Mouse (Mus musculus): ENCODE measurements around the gene Il21.

Gene Il21

DNA sequence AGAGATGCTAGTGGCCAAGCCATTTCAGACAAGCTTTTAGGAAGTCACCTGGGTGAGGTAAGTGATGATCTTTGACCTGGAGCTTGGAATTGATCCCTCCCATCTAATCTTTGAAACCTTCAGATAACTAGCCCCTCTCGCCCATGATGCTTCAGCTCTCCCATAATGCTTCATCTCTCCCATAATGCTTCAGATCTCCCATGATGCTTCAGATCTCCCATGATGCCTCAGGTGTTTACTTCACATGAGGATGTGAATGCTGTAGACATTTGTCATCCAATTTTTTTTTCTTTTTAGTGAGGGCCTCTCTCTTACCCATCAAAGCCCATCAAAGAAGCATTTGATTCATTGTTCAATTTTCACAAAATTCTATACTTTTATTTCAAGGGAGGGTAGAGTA lies 46.9 kb downstream of the Il21 start:
- DNase-seq: no peak

GRCm38 (mm10) chr3:37182415-37183269 lies 49.8 kb downstream of the Il21 start:
- no peak for DNase-seq

GRCm38 (mm10) chr3:37181041-37181440 lies 51.4 kb downstream of the Il21 start:
- DNase-seq: no peak

DNA sequence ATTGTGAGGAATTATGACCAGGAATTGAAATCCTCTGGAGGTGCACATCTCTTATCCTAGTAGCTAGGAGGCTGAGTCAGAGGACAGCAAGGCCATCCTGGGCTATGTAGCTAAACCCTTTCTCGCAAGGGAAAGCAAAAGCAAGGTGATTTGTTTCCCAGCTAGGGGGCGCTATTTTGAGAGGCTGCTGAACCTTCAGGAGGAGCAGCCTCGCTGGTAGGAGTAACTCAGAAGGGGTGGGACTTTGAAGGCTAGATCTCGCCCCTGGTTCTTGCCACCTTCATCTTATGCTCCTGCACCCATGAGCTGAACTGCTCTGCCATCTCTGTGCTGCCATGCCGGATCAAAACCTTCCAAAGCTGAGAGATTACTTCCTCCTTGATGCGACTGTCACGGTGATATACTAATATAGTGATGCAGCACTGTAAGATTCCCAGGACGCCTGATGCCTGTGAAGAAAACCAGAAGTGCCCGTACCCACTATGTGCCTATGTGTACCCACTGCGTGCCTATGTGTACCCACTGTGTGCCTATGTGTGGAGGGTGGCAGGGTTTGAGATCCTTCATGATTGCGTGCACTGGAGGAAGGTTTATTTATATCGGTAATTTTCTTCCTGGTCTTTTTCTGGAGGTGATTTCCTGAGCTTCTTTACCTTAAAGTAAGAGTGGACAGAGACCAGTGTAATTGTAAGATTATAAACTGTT lies 52.2 kb downstream of the Il21 start:
- no peak for DNase-seq

DNA sequence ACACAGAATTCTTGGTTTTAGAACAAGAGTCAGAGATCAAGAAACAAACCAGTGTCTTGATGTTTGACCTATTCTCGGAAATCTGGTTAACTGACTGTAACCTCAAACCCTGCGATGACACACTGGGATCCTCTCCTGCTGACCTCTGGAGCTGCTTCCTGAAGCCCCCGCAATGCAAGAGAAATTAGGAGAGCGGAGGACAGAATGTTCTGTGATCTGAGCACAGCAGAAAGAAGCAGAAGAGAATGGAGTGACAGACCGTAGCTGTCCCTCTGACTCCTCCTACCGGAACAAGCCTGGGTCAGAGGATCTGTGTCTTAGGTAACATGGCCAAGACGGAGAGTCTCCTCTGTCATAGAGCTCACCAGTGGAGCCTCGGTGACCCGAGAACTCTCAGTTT lies 53.0 kb downstream of the Il21 start:
- DNase-seq: no peak

- no peak for DNase-seq
These were observed 57.5 kb downstream of the Il21 start for GRCm38 (mm10) chr3:37174711-37175572.

DNA sequence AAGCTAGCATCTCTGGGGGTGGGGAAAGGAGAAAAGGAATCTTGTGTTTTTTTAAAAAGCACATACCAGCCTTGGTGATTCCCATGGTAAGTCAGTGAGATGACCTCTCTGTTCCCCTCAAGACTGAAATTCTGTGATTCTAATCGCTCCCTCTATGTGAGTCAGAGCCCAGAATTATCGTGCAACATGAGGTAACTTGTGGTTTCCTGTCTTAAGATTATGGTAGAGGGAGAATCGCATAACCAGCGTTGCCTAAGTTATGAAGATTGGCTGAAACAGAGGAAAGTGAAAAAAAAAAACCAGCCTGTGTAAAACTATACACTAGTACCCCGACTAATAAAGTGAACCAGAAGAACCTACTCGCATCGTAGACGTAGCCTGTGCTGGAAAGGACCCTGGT lies 59.2 kb downstream of the Il21 start:
- no peak for DNase-seq

Measured in kidney, adult 11 months (tissue).